Mouse (Mus musculus) small intestine, adult 2 months (tissue): ENCODE measurements at regions not wholly inside any gene's neighbourhood (a gene's known extent, or its start where the extent isn't known, plus 50 kb on each side); places are given as distances from the start of the nearest gene placed in this dataset.

Source experiments
- H3K27ac ChIP-seq: fragments of 200-500 bp; 2 replicates; pipeline ENCODE4 v1.5.1; 2012; ENCODE audit warnings: low read depth, low read length, control low read depth, inconsistent platforms; ENCODE audit not compliant: insufficient read depth
- H3K27me3 ChIP-seq: fragments of 200-500 bp; 2 replicates; pipeline ENCODE4 v1.6.1; 2012; ENCODE audit warnings: mild to moderate bottlenecking, moderate library complexity, low read length, inconsistent platforms; ENCODE audit not compliant: control insufficient read depth, insufficient read depth
- H3K36me3 ChIP-seq: fragments of 200-500 bp; 2 replicates; pipeline ENCODE4 v1.6.1; 2012; ENCODE audit warnings: mild to moderate bottlenecking, low read length, control low read depth, inconsistent platforms; ENCODE audit not compliant: control insufficient read depth, insufficient read depth
- H3K4me1 ChIP-seq: fragments of 200-500 bp; 2 replicates; pipeline ENCODE4 v1.6.1; 2012; ENCODE audit warnings: low read length, inconsistent platforms, mixed read lengths; ENCODE audit not compliant: control insufficient read depth, insufficient read depth, insufficient read length
- H3K4me3 ChIP-seq: fragments of 200-500 bp; 2 replicates; pipeline ENCODE4 v1.5.1; 2012; ENCODE audit warnings: low read depth, mild to moderate bottlenecking, control low read depth, inconsistent platforms, low read length, moderate library complexity
- CTCF ChIP-seq: fragments of 200-500 bp; IDR thresholded peaks from 2 replicates; pipeline ENCODE4 v1.5.1; 2012; ENCODE audit warnings: low read depth, mild to moderate bottlenecking, control low read depth, inconsistent platforms, low read length, moderate library complexity, mixed read lengths; ENCODE audit not compliant: insufficient replicate concordance, insufficient read length; ENCODE audit errors: extremely low read depth
- POLR2A ChIP-seq: fragments of 200-500 bp; IDR thresholded peaks from 2 replicates; pipeline ENCODE4 v1.6.1; 2012; ENCODE audit warnings: low read depth, mild to moderate bottlenecking, control low read depth, inconsistent platforms, low read length, moderate library complexity
- WGBS: fragments of 180-500 bp; shearing (Covaris S2); methylation state at CpG from one replicate; pipeline ENCODE4 v1.1.7; 2018; 5-methylcytosine and 5-hydroxymethylcytosine counted together

DNA sequence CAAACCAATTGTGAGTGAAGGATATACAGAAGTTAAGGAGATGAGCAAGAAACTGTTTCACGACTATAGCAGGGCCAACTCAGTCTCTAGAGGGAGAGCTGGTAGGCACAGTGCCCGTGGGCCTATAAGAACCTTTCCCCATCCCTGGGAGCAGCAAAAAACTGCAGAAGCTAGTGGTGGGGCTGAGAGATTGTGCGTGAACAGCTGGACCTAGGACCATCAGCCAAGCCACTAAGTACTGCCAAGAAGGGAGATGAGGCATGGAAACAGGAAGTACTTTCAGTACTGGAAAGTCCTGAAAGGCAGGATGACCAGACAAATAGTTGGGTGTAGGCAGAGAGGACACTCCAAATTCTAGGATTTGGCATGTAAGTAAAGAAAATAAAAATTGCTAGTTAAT lies 248.9 kb downstream of the Insc start:
- 68% methylated on average over 3 of the region's 3 CpGs for WGBS
- Histone ChIP-seq H3K36me3 (no peaks in the 10 kb centered on the region), H3K27me3 (no peaks in the 10 kb centered on the region), H3K4me1 (no peaks in the 10 kb centered on the region), H3K4me3 (no peak overlapping the region), H3K27ac (no peak overlapping the region)
- no peak for TF ChIP-seq POLR2A
- no peak for TF ChIP-seq CTCF

DNA sequence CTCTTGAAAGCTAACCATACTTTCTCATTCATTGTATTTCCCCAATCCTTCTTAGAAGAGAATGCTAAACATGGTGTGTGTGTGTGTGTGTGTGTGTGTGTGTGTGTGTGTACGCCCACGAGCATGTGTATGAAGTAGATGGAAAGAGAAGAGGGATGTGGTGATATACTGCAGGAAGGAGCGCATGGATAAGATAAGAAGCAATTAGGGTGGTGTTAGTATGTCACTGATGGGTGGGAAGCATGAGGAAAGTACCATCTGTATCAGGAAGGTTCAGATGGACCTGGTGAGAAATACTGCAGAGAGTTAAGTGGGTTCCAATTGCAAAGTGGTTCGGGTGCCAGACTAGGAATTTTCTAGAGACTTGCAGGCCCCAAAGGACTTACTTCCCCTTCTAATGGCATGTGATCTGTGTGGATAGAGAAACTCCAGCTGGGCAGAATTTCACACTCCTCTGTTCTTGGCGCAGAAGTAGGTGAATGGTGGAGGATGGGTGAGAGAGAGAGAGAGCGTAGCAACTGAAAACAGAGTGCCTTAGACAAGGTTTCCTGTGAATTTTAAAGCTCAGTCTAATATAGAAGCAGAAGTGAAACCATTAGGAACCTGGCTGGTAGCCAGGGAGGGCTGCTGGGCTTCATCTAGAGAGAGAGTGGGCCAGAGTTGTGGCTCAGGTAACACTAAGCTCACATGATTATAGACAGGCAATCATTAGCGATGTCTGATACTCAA lies 257.5 kb downstream of the Insc start:
- H3K4me1 ChIP-seq = no peaks in the 10 kb centered on the region
- 56% methylated on average over 7 of the region's 7 CpGs for WGBS

DNA sequence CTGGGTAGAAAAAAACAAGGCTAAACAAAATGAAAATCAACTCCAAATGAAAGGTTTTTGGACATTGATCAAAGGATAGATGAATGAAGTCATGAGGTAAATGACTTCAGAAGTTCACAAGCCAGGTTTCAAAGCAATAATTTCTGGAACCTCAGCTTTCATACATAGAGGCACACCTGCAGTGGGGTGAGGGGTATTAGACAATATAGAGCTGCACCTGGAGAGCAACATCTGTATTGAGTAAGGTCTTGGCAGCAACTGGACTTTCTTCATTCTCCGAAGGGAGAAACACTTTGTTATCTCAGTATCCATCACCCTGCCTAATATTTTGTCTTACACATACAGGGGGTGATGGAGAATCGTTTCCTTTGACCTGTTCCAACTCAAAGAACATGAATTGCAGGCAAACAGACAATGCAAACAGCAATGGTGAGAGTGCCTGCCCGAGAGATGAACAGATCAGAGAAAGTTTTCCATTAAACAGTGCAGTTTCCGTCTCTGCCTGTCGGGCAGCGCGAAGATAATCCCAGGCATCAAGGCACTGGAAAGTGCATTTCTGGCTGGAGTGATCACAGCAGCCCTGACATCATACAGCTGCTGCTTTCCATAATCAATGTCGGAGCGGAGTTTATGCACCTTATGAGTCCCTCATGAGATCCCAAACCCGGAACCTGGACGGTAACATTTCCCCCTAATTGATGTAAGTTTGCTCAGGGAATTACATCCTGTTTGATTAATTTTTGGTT lies 270.9 kb downstream of the Insc start:
- H3K27ac ChIP-seq = no peak overlapping the region
- no peaks in the 10 kb centered on the region for H3K27me3 ChIP-seq
- WGBS = 49% methylated on average over 11 of the region's 11 CpGs
- no peaks in the 10 kb centered on the region for H3K36me3 ChIP-seq
- H3K4me1 ChIP-seq = no peaks in the 10 kb centered on the region
- H3K4me3 ChIP-seq = no peak overlapping the region
- TF ChIP-seq CTCF (no peak), POLR2A (no peak)

More for the DNA sequence above, 257.5 kb downstream of the Insc start:
- H3K4me3 ChIP-seq = no peak overlapping the region
- H3K27ac ChIP-seq = no peak overlapping the region
- TF ChIP-seq POLR2A (no peak), CTCF (no peak)
- H3K36me3 ChIP-seq = no peaks in the 10 kb centered on the region
- H3K27me3 ChIP-seq = no peaks in the 10 kb centered on the region

DNA sequence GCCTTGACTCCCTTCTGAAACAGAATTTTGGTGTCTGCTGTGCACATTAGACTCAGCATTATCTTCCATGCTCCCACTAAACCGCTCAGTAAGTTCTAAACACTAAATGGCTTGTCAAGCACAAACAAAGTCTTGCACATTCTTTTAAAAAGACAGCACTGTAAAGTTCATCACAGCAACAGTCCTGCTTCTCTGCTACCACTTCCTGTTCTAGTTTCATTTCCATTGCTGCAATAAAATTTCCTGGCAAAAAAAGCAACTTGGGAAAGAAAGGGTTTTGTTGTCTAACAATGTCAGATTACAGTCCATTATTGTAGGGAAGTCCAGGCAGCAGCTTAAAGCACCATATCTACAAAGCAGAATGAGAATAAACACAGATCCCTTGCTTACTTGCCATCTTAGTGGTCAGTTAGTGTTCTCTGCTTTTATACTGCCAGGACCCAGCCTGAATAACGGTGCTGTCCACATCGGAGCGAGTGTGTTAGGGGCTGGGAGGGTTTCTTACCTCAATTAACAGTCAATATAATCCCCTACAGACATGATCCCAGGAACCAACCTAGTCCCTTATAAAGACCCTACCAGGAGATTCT lies 276.0 kb downstream of the Insc start:
- no peaks in the 10 kb centered on the region for H3K27me3 ChIP-seq
- 66% methylated on average over 4 of the region's 4 CpGs for WGBS
- H3K27ac ChIP-seq = no peak overlapping the region
- TF ChIP-seq POLR2A = no peak
- TF ChIP-seq CTCF = no peak
- H3K4me3 ChIP-seq = no peak overlapping the region
- no peaks in the 10 kb centered on the region for H3K36me3 ChIP-seq
- H3K4me1 ChIP-seq = no peaks in the 10 kb centered on the region

DNA sequence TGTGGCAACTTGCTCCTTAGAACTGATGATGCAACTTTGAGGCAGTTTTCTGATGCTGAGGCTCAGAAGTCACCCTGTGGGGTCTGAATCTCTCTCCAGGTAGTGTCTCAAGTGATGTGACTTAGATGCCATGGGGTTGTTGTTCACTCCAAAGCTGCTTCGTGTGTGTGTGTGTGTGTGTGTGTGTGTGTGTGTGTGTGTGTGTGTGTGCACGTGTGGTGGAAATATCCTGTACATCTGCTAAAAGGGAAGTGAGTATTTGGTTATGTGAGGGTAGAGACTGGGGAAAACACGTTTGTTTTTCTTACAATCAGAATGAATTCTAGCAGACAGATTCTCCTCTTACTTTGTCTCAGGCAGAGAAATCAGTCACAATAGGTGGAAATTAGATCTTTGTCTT lies 276.5 kb downstream of the Insc start:
- 55% methylated on average over 3 of the region's 3 CpGs for WGBS
- Histone ChIP-seq H3K27me3 (no peaks in the 10 kb centered on the region), H3K27ac (no peak overlapping the region), H3K4me1 (no peaks in the 10 kb centered on the region), H3K36me3 (no peaks in the 10 kb centered on the region), H3K4me3 (no peak overlapping the region)
- no peak for TF ChIP-seq POLR2A
- TF ChIP-seq CTCF = no peak

DNA sequence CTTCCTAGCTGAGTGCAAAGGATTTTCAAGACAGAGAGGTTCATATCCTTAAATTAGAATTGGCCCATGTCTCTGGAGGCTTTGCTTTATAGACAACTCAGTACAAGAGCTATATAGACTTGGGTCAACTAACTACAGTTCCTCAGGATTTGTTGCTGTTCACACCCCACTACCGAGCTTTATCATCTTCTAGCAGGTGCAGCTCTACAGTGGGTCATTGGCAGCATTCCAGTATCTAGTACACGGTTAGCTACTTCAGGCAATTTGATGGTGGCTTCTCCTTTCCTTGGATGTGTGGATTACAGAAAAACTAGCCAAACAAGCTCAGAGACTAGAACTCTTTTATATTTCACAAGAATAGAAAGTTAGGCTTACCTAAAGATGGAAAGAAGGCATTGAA lies 282.3 kb downstream of the Insc start:
- Histone ChIP-seq H3K36me3 (no peaks in the 10 kb centered on the region), H3K4me1 (no peaks in the 10 kb centered on the region), H3K27ac (no peak overlapping the region), H3K4me3 (no peak overlapping the region), H3K27me3 (no peaks in the 10 kb centered on the region)
- TF ChIP-seq POLR2A = no peak
- 18% methylated on average over 2 of the region's 2 CpGs for WGBS

DNA sequence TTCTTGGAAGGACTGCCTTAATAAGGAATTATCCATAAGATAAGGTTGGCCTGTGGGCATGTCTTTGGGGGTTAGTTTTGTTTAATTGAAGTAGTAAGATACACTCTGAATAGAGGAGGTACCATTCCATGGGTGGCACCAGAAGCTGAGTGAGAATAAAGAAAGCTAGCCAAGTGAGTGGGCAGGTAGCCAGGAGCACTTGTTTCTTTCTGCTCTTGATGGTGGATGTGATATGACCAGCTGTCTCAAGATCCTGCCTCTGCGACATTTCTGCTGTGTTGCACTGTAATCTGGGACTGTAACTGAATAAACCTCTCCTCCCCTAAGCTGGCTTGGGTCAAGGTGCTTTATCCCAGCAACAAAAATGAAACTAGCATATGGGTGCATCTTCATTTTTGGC lies 284.2 kb downstream of the Insc start:
- Histone ChIP-seq H3K4me3 (no peak overlapping the region), H3K36me3 (no peaks in the 10 kb centered on the region), H3K27ac (no peak overlapping the region), H3K27me3 (no peaks in the 10 kb centered on the region), H3K4me1 (no peaks in the 10 kb centered on the region)
- 35% methylated on average over 1 of the region's 1 CpGs for WGBS
- no peak for TF ChIP-seq CTCF
